Mouse (Mus musculus) intestine, postnatal 0 days (tissue): ENCODE results near the gene Rnf150. TPM values are rescaled to one million over a fixed set of nuclear protein-coding genes. Genes with fewer than 3 reads are reported as not detected.

Experiments used
- ATAC-seq: fragments of 200-750 bp; cut with Nextera tagmentation; 2 replicates; pipeline ENCODE4 v1.8.0; 2017; ENCODE audit warnings: mild to moderate bottlenecking, moderate TSS enrichment, moderate library complexity
- H3K27ac ChIP-seq: fragments of 300-500 bp; sonication (generic); 2 replicates; pipeline ENCODE4 v1.5.1; 2014; ENCODE audit warnings: mild to moderate bottlenecking, low read depth, low read length, moderate library complexity
- H3K27me3 ChIP-seq: fragments of 300-500 bp; sonication (generic); replicated peaks from 2 replicates; pipeline ENCODE4 v1.6.1; 2014; ENCODE audit warnings: low read length, mixed read lengths; ENCODE audit not compliant: control insufficient read depth, insufficient read depth
- H3K36me3 ChIP-seq: fragments of 300-500 bp; sonication (generic); 2 replicates; pipeline ENCODE4 v1.6.1; 2014; ENCODE audit warnings: mild to moderate bottlenecking, moderate library complexity; ENCODE audit not compliant: control insufficient read depth, insufficient read depth
- H3K4me1 ChIP-seq: fragments of 300-500 bp; sonication (generic); replicated peaks from 2 replicates; pipeline ENCODE4 v1.6.1; 2014; ENCODE audit warnings: antibody characterized with exemption, low read length, mixed read lengths; ENCODE audit not compliant: control insufficient read depth, insufficient read depth
- H3K4me2 ChIP-seq: fragments of 300-500 bp; sonication (generic); replicated peaks from 2 replicates; pipeline ENCODE4 v1.6.1; 2014; ENCODE audit warnings: low read depth, mild to moderate bottlenecking, moderate library complexity
- H3K4me3 ChIP-seq: fragments of 300-500 bp; sonication (generic); 2 replicates; pipeline ENCODE4 v1.5.1; 2014; ENCODE audit warnings: low read depth, low read length
- H3K9ac ChIP-seq: fragments of 300-500 bp; sonication (generic); 2 replicates; pipeline ENCODE4 v1.6.1; 2014; ENCODE audit warnings: mild to moderate bottlenecking, low read depth, low read length
- H3K9me3 ChIP-seq: fragments of 300-500 bp; sonication (generic); 2 replicates; pipeline ENCODE4 v1.6.1; 2016; ENCODE audit warnings: mixed run types; ENCODE audit not compliant: control insufficient read depth
- CTCF ChIP-seq: sonication (generic); IDR thresholded peaks from 2 replicates; pipeline ENCODE4 v1.5.1; 2016; ENCODE audit warnings: low read depth, mild to moderate bottlenecking, control low read depth, antibody characterized with exemption, moderate library complexity
- WGBS: fragments of 180-500 bp; shearing (Covaris S2); extraction: QIAGEN DNeasy Blood & Tissue Kit; methylation state at CpG from one replicate; pipeline ENCODE4 v1.1.7; 2014; 5-methylcytosine and 5-hydroxymethylcytosine counted together
- polyA plus RNA-seq: library from polyadenylated mRNA; unstranded; fragments of >200 nt; fragmentation: Nextera tagmentation; extraction: Ambion mirVana; gene quantifications from 2 replicates; pipeline ENCODE4 v1.2.1, GENCODE M21; 2015

The Rnf150 gene
- polyA plus RNA-seq, 1 experiment from 2014 or later: 0.53 TPM

DNA sequence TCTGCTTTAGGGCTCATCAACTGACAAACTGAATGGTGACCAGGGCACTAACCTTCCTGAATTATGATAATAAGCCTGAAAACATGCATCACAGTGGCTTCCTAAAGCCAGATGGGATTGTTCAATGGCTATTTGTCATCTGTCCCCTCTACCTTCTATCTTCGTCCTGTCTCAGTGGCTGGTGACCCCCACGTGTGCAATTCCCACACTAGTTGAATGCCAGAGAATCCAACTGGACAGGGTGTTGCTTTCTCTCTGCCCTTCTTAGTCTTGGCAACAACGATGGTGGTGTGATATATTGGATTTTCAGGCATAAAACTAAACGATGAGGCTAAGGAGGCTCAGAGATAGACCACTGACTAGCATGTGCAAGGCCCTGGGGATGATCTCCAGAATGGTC is 57.0 kb downstream of the Rnf150 start:
- ATAC-seq: no peak
- no peak for TF ChIP-seq CTCF
- H3K9ac ChIP-seq: no peak overlapping the region
- no peaks in the 10 kb centered on the region for H3K9me3 ChIP-seq
- no peaks in the 10 kb centered on the region for H3K4me1 ChIP-seq
- WGBS: 78% methylated on average over 4 of the region's 4 CpGs
- H3K27me3 ChIP-seq: no peaks in the 10 kb centered on the region
- H3K36me3 ChIP-seq: no peaks in the 10 kb centered on the region
- no peak overlapping the region for H3K4me3 ChIP-seq
- H3K4me2 ChIP-seq: no peak overlapping the region
- no peak overlapping the region for H3K27ac ChIP-seq

- no peaks in the 10 kb centered on the region for H3K27me3 ChIP-seq
- H3K4me1 ChIP-seq: no peaks in the 10 kb centered on the region
- H3K4me3 ChIP-seq: no peak overlapping the region
- no peaks in the 10 kb centered on the region for H3K9me3 ChIP-seq
- no peak overlapping the region for H3K27ac ChIP-seq
- TF ChIP-seq CTCF: no peak
- no peaks in the 10 kb centered on the region for H3K36me3 ChIP-seq
- no peak overlapping the region for H3K9ac ChIP-seq
- WGBS: 91% methylated on average over 3 of the region's 3 CpGs
- ATAC-seq: no peak
- H3K4me2 ChIP-seq: no peak overlapping the region
Observed at GRCm38 (mm10) chr8:82925286-82925685, 62.1 kb downstream of the Rnf150 start.

- WGBS: 79% methylated on average over 5 of the region's 5 CpGs
Observed at GRCm38 (mm10) chr8:82926518-82926917, 63.4 kb downstream of the Rnf150 start.

GRCm38 (mm10) chr8:82931554-82931953 is 68.4 kb downstream of the Rnf150 start:
- Histone ChIP-seq H3K9me3 (no peaks in the 10 kb centered on the region), H3K9ac (no peak overlapping the region), H3K36me3 (no peaks in the 10 kb centered on the region), H3K27me3 (no peaks in the 10 kb centered on the region), H3K4me2 (no peak overlapping the region), H3K4me1 (no peaks in the 10 kb centered on the region), H3K27ac (no peak overlapping the region), H3K4me3 (no peak overlapping the region)
- no peak for ATAC-seq
- no peak for TF ChIP-seq CTCF
- 89% methylated on average over 7 of the region's 7 CpGs for WGBS

More at GRCm38 (mm10) chr8:82926518-82926917, 63.4 kb downstream of the Rnf150 start:
- no peaks in the 10 kb centered on the region for H3K9me3 ChIP-seq
- no peaks in the 10 kb centered on the region for H3K36me3 ChIP-seq
- no peak overlapping the region for H3K4me2 ChIP-seq
- ATAC-seq: no peak
- H3K4me1 ChIP-seq: no peaks in the 10 kb centered on the region
- H3K4me3 ChIP-seq: no peak overlapping the region
- H3K27me3 ChIP-seq: no peaks in the 10 kb centered on the region
- no peak overlapping the region for H3K27ac ChIP-seq
- H3K9ac ChIP-seq: no peak overlapping the region
- TF ChIP-seq CTCF: no peak

DNA sequence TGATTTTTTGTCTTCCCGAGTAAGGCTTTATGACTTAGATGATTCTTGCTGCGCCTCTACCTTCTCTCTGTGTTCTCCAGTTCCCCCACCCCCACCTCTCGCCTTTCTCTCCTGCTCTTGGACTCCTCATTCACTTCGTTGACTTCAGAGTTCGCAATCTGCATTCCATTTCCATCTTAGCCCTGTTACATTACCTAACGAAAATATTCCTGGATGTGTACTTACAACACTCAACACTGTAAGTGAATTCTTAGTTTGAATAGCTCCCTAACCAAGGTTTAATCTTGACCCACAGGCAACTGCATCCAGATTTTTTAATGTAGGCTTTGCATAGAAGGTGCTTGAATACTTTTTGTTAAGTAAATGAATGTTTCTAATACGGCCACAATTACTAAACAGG is 73.0 kb downstream of the Rnf150 start:
- Histone ChIP-seq H3K27me3 (no peaks in the 10 kb centered on the region), H3K4me1 (no peaks in the 10 kb centered on the region), H3K4me2 (no peak overlapping the region), H3K36me3 (no peaks in the 10 kb centered on the region), H3K27ac (no peak overlapping the region), H3K4me3 (no peak overlapping the region), H3K9ac (no peak overlapping the region), H3K9me3 (no peaks in the 10 kb centered on the region)
- WGBS: 85% methylated on average over 7 of the region's 7 CpGs
- TF ChIP-seq CTCF: no peak
- ATAC-seq: no peak

DNA sequence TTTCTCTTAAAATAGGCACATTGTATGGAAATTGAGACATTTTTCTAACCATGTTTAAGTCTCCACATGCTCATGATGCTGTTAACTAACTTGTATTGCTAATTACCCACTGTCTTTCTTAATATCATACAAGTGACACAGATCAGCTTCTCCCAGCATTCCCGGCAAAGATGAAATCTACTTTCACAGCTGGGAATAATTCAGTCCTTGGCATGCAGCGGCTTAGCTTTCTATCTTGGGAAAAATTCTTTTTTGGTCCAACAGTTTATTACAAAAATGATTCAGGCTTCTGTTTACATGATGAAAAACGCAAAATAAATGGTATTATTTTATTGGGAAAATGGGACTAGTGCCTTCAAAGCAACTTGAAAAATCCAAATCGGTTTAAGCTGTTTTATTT is 73.7 kb downstream of the Rnf150 start:
- no peak for TF ChIP-seq CTCF
- Histone ChIP-seq H3K36me3 (no peaks in the 10 kb centered on the region), H3K27me3 (no peaks in the 10 kb centered on the region), H3K9me3 (no peaks in the 10 kb centered on the region), H3K4me3 (no peak overlapping the region), H3K27ac (no peak overlapping the region), H3K9ac (no peak overlapping the region), H3K4me1 (no peaks in the 10 kb centered on the region), H3K4me2 (no peak overlapping the region)
- no peak for ATAC-seq
- WGBS: 65% methylated on average over 4 of the region's 4 CpGs

GRCm38 (mm10) chr8:82939912-82940311 is 76.8 kb downstream of the Rnf150 start:
- no peak for ATAC-seq
- 6% methylated on average over 6 of the region's 6 CpGs for WGBS
- no peaks in the 10 kb centered on the region for H3K4me1 ChIP-seq

More at GRCm38 (mm10) chr8:82939912-82940311, 76.8 kb downstream of the Rnf150 start:
- no peak overlapping the region for H3K4me3 ChIP-seq
- TF ChIP-seq CTCF: no peak
- no peak overlapping the region for H3K9ac ChIP-seq
- H3K9me3 ChIP-seq: no peaks in the 10 kb centered on the region
- H3K27me3 ChIP-seq: no peaks in the 10 kb centered on the region
- peak overlapping the region; percentile 27 for H3K4me2 ChIP-seq
- H3K36me3 ChIP-seq: no peaks in the 10 kb centered on the region
- H3K27ac ChIP-seq: no peak overlapping the region
